Mouse (Mus musculus) activated CD4-positive, CD25-positive, alpha-beta regulatory T cell, adult 4 months (primary cell): Measurements from ENCODE around the gene Gatb. TPM values are rescaled to one million over a fixed set of nuclear protein-coding genes. Genes with fewer than 3 reads are reported as not detected.

Experiments
- polyA plus RNA-seq, 2 experiments: library from polyadenylated mRNA; unstranded; fragments of 100-300 nt; shearing (Covaris generic); gene quantifications; one replicate each; pipeline ENCODE4 v1.2.1; 2017

Gatb gene
- polyA plus RNA-seq, 2 experiments from 2014 or later = 13.4 to 14.6 TPM

Other genes with a start within 250 kb of the Gatb start
- gene Fam160a1, start 243.2 kb downstream of the Gatb start, polyA plus RNA-seq = 1 to 10 TPM; 1.9 to 3.1 TPM